Mouse (Mus musculus): ENCODE results near the gene Gm20388. TPM values are rescaled to one million over a fixed set of nuclear protein-coding genes. Genes with fewer than 3 reads are reported as not detected.

The Gm20388 gene
- polyA plus RNA-seq, 1 experiment from 2014 or later, result 47.1 TPM

GRCm38 (mm10) chr8:120224521-120225420, 314.1 kb downstream of the Gm20388 start:
- Histone ChIP-seq H3K36me3 (ENCODE audit: inconsistent target) (no peaks in the 10 kb centered on the region), H3K4me3 (ENCODE audit: inconsistent target) (no peak overlapping the region), H3K27ac (no peak overlapping the region), H3K79me2 (ENCODE audit: inconsistent target) (no peaks in the 10 kb centered on the region)
- WGBS (ENCODE audit: missing documents), result 57% methylated on average over 11 of the region's 11 CpGs

DNA sequence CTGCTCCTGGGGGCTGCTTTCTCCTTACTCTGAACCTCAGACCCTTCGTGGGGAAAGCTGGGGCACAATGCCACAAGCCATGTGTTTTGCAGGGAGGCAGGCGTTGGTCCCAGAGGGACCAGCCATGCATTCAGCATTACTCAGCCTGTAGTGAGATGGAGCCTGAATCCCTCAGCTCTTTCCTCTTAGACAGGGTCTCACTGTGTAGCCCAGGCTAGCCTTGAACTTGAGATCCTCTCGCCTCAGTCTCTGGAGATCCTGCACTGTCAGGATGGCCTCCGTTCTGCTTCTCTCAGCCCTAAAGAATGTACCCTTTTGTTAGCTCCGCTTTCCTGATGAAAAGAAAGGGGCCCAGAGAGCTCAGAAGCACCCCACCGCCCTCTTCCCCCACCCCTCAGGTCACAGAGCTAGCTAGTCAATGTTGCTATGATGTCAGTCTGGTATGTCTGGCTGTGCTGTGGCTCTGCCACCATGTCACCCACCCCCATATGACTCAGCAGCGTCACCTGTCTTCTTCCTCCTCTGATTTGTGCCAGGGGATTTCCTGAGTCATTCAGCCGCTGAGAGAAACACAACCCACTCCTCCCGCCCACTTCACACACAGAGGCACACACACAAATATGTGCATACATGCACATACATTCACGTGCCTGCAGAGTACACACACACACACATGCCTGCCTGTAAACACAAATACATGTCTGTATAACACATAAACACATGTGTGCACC, 314.9 kb downstream of the Gm20388 start:
- Histone ChIP-seq H3K4me3 (ENCODE audit: inconsistent target) (no peak overlapping the region), H3K36me3 (ENCODE audit: inconsistent target) (no peaks in the 10 kb centered on the region), H3K27ac (no peak overlapping the region), H3K79me2 (ENCODE audit: inconsistent target) (no peaks in the 10 kb centered on the region)
- WGBS (ENCODE audit: missing documents), result 32% methylated on average over 10 of the region's 10 CpGs

- Histone ChIP-seq H3K27ac (no peak overlapping the region), H3K36me3 (ENCODE audit: inconsistent target) (no peaks in the 10 kb centered on the region), H3K79me2 (ENCODE audit: inconsistent target) (no peaks in the 10 kb centered on the region), H3K4me3 (ENCODE audit: inconsistent target) (no peak overlapping the region)
- 82% methylated on average over 5 of the region's 5 CpGs for WGBS (ENCODE audit: missing documents)
These were observed 316.3 kb downstream of the Gm20388 start for GRCm38 (mm10) chr8:120226700-120227577.

GRCm38 (mm10) chr8:120227578-120227876, 316.9 kb downstream of the Gm20388 start:
- no peaks in the 10 kb centered on the region for H3K79me2 ChIP-seq (ENCODE audit: inconsistent target)
- no peaks in the 10 kb centered on the region for H3K36me3 ChIP-seq (ENCODE audit: inconsistent target)
- no peak overlapping the region for H3K27ac ChIP-seq
- no peak overlapping the region for H3K4me3 ChIP-seq (ENCODE audit: inconsistent target)

DNA sequence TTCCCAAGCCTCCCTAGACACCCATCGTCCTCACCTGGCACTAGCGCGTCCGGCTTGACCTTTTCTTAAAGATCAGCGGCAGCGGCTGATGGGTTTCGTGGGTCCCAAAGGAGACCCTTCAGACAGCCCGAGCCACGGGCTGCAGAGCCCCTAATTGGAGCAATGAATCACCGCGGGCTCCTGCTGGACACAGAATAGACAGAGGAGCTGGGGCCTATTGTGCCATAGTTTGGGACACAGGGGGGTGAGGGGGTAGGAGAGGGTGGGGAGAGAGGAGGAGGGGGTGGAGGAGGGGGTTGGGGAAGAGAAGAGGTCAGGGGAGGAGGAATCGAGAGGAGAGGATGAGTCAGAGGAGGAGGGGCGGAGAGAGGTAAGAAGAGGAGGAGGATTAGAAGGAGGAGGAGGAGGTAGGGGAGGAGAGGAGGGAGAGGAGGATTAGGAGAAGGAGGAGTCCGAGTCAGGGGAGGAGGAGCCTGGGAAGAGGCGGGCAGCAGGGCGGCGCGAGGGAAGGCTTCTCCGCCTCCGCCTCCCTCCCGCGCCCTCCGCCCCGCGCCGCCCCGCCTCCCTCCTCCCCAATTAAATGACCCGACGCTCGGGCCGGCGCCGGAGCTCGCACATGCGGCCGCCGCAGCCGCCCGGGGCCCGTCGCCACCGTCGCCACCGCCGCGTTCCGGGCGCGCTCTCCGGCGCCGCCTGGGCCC, 317.4 kb downstream of the Gm20388 start, which contains the start of gene Gse1:
Gene Gse1 (plus strand): TSS at position 566 of the 701 bp plus-strand sequence.
- 15% methylated on average over 41 of the region's 52 CpGs for WGBS (ENCODE audit: missing documents)
- no peaks in the 10 kb centered on the region for H3K79me2 ChIP-seq (ENCODE audit: inconsistent target)
- H3K27ac ChIP-seq, result no peak within 1 kb of the TSS
- H3K4me3 ChIP-seq (ENCODE audit: inconsistent target), result no peak within 1 kb of the TSS
- no peaks in the 10 kb centered on the region for H3K36me3 ChIP-seq (ENCODE audit: inconsistent target)

- Histone ChIP-seq H3K79me2 (ENCODE audit: inconsistent target) (no peaks in the 10 kb centered on the region), H3K27ac (no peak overlapping the region), H3K4me3 (ENCODE audit: inconsistent target) (no peak overlapping the region), H3K36me3 (ENCODE audit: inconsistent target) (no peaks in the 10 kb centered on the region)
- 1% methylated on average over 110 of the region's 125 CpGs for WGBS (ENCODE audit: missing documents)
These were observed 318.3 kb downstream of the Gm20388 start for GRCm38 (mm10) chr8:120228781-120229573.

DNA sequence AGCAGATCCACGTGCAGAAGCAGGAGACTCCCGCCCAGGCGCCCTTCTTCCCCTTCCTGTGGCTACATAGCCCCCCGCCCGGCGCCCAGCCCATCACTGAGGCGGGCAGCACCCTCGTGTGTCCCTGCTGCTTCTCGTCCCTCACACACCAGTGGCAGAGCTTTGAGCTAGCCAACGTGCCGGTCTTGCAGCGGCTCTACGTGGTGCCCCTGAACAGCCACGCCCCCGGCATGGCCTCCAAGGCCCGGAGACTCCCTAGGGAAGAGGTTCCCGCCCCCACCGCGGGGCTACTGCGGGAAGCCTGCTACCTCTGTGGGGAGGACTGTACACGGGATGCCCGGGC, 318.9 kb downstream of the Gm20388 start:
- Histone ChIP-seq H3K36me3 (ENCODE audit: inconsistent target) (no peaks in the 10 kb centered on the region), H3K79me2 (ENCODE audit: inconsistent target) (no peaks in the 10 kb centered on the region), H3K4me3 (ENCODE audit: inconsistent target) (no peak overlapping the region), H3K27ac (no peak overlapping the region)
- WGBS (ENCODE audit: missing documents), result 3% methylated on average over 22 of the region's 22 CpGs

- 13% methylated on average over 22 of the region's 22 CpGs for WGBS (ENCODE audit: missing documents)
- H3K27ac ChIP-seq, result no peak overlapping the region
- no peaks in the 10 kb centered on the region for H3K79me2 ChIP-seq (ENCODE audit: inconsistent target)
- no peak overlapping the region for H3K4me3 ChIP-seq (ENCODE audit: inconsistent target)
- H3K36me3 ChIP-seq (ENCODE audit: inconsistent target), result no peaks in the 10 kb centered on the region
These were observed 319.4 kb downstream of the Gm20388 start for GRCm38 (mm10) chr8:120230081-120230480.

- H3K79me2 ChIP-seq (ENCODE audit: inconsistent target), result no peaks in the 10 kb centered on the region
- WGBS (ENCODE audit: missing documents), result 42% methylated on average over 18 of the region's 18 CpGs
- H3K4me3 ChIP-seq (ENCODE audit: inconsistent target), result no peak overlapping the region
- no peak overlapping the region for H3K27ac ChIP-seq
- H3K36me3 ChIP-seq (ENCODE audit: inconsistent target), result no peaks in the 10 kb centered on the region
These were observed 320.3 kb downstream of the Gm20388 start for GRCm38 (mm10) chr8:120230715-120231614.

DNA sequence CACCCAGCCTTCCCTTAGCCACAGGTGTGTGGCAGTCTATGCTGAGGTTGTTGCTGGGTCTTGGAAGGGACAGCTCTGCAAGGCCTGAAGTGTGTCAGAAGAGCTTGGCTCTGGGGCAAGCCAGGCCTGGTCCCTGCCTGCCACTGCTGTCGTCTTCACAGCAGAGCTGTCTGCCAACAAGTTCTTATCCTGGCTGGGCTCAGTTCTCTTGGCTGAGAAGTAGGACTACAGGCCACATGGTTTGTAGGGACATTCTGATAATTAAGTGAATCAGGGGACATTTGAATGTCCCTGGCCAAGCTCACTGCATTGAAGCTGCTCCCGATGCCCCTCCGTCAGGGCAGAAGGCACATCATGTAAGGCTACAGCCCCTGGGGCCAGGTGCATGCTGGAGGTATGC, 321.2 kb downstream of the Gm20388 start:
- 87% methylated on average over 3 of the region's 3 CpGs for WGBS (ENCODE audit: missing documents)
- H3K4me3 ChIP-seq (ENCODE audit: inconsistent target), result no peak overlapping the region
- no peak overlapping the region for H3K27ac ChIP-seq
- H3K36me3 ChIP-seq (ENCODE audit: inconsistent target), result no peaks in the 10 kb centered on the region
- H3K79me2 ChIP-seq (ENCODE audit: inconsistent target), result no peaks in the 10 kb centered on the region

DNA sequence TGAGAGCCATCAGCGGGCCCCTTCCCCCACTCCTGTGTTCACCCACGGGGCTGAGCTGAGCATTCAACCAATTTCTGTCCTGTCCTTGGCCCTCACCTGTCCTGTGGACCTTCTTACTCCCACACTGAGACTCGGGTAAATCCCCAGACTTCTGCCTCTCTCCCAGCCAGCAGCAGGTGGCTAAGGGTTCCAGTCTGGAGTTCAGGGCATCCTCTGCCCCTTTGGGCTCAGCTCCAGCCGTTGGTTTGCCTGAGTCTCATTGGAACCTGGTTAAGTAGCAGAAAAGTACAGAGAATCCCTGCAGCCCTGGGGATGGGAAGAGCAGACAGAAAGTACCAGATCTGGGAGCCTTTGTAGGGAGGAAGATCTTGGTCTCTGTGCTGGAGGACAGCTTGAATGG, 321.8 kb downstream of the Gm20388 start:
- Histone ChIP-seq H3K27ac (no peak overlapping the region), H3K36me3 (ENCODE audit: inconsistent target) (no peaks in the 10 kb centered on the region), H3K79me2 (ENCODE audit: inconsistent target) (no peaks in the 10 kb centered on the region), H3K4me3 (ENCODE audit: inconsistent target) (no peak overlapping the region)
- WGBS (ENCODE audit: missing documents), result 48% methylated on average over 4 of the region's 4 CpGs

- H3K27ac ChIP-seq, result no peak overlapping the region
- H3K79me2 ChIP-seq (ENCODE audit: inconsistent target), result no peaks in the 10 kb centered on the region
- WGBS (ENCODE audit: missing documents), result 95% methylated on average over 9 of the region's 13 CpGs
- H3K36me3 ChIP-seq (ENCODE audit: inconsistent target), result no peaks in the 10 kb centered on the region
- H3K4me3 ChIP-seq (ENCODE audit: inconsistent target), result no peak overlapping the region
These were observed 322.3 kb downstream of the Gm20388 start for GRCm38 (mm10) chr8:120232913-120233312.

DNA sequence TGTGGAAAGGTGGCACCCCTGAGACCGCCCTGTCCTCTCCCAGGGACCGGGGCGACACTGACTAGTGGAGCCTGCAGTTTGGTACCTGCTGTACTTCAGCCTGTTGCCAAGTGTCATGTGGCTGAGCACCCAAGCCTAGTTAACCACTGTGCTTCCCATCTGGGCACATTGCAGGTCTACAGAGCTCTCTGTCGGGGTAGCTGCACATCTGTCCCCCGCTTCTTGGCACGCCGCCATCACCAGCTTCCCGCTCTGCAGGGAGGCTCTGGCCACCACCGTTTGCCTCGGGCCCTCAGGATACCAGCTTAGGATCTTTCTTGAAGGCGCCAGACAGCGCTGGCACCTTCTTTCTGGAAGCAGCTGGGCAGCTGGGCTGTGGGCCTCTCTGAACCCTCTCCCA, 323.8 kb downstream of the Gm20388 start:
- Histone ChIP-seq H3K27ac (no peak overlapping the region), H3K79me2 (ENCODE audit: inconsistent target) (no peaks in the 10 kb centered on the region), H3K4me3 (ENCODE audit: inconsistent target) (no peak overlapping the region), H3K36me3 (ENCODE audit: inconsistent target) (no peaks in the 10 kb centered on the region)
- 53% methylated on average over 12 of the region's 12 CpGs for WGBS (ENCODE audit: missing documents)

All from macrophage (primary cell).